Mouse (Mus musculus): ENCODE results near the gene Sult6b2.

Gene Sult6b2

GRCm38 (mm10) chr6:142809373-142810098, 5.2 kb upstream of the Sult6b2 start:
- DNase-seq = no peak

DNA sequence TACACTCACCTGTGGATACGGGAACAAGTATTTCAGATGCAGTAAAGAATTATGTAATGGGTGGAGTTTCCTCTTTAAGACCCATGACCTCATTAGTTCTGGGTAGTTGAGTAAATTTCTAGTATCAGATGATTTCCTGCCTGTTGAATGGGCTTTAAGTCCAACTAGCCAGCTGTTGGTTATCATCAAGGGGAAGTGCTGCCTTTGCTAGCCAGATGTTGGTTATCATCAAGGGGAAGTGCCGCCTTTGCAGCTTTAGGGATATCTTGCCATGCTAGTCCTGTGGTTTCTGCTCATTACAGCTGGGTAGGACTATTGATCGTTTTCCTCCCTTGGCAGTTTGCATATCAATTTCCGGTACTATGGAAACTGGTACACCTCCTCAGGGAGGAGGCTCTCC, 2.0 kb upstream of the Sult6b2 start:
- DNase-seq = no peak

DNA sequence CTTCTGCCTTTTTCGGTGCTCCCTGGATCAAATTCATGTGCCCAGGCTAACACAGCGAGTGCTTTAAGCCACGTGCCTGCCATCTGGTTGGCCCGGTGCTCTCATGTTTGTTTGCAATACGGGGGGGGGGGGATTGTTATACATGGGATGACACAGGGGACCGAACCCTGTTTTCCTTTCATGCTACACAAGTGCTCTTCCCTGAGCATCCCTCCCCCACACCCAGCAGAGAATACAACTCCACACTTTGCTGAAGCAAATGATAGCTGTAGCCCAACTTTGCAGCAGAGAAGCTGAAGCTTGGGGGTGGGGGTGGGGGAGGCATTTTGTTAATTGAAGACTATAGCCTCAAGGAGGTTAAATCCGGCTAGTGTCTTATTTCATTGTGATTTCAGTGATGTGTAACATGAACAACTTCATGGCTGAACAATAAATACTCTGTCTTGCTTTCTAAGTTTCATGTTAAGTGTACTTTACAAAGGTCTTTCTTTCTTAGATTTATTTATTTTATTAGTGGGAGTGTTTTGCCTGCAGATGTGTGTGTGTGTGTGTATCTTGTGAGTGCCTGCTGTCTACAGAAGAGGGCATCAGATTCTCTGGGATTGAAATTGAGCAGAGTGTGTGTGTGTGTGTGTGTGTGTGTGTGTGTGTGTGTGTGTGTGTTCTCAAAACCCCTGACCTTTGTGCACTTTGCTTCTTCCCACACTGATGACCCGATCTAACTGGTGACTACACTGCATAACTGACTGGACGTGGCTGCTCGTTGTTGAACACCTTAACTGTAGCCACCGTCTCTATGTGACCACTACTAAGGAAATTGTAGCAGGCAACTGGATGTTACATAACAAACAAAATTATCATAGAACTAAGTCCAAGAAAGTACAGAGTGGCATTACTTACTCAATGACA, 1.4 kb downstream of the Sult6b2 start:
- DNase-seq = peak; percentile 70

- no peak for DNase-seq
Observed at GRCm38 (mm10) chr6:142801687-142802086, 2.6 kb downstream of the Sult6b2 start.

DNA sequence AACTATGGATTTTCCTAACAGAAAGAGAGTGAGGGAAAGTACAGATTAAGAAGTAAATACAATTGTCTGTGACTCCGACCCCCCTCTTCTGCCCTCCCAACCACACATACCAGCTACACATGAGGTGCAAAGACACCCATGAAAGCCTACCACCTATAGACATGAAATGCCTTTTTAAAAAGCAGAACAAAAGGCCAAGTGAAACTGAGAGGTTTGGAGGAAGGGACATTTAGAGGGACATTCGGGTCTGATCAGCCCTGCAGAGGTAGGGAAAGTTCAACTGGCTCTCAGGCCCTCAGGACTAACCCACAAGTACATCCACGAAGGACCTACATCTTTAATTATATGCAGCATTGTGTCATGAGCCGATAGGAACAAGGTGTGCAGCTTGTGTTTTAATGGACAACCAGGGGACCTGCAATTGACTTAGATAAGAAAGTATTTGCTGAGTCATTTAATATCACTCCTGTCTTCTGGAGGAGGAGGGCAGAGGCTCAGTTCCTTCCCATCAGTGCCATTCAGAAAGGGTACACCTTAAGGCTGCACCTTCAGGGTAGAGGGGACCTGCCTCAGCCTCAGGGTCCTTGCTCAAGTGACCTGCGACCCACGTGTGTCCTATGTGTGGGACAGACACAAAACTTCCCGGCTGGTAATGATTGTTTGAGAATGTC, 4.5 kb downstream of the Sult6b2 start:
- DNase-seq = peak; percentile 35

DNA sequence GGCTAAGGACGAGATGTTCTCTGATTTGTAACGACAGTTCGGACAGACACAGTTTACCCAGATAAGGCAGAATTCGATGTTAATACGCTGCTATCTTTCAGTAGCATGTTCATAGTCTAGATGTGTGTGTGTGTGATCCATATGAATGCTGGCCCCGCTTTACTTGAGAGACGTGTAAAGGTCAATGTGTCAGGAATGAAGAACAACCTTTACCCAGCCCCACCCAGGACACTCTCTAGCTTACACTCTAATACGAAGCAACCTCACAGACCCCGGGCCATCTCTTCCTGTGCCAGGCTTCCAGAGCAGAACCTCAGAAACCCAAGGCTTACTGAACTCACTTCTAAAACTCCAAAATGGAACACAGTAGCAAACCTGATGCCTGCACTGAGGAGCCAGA, 5.5 kb downstream of the Sult6b2 start:
- peak; percentile 64 for DNase-seq

DNA sequence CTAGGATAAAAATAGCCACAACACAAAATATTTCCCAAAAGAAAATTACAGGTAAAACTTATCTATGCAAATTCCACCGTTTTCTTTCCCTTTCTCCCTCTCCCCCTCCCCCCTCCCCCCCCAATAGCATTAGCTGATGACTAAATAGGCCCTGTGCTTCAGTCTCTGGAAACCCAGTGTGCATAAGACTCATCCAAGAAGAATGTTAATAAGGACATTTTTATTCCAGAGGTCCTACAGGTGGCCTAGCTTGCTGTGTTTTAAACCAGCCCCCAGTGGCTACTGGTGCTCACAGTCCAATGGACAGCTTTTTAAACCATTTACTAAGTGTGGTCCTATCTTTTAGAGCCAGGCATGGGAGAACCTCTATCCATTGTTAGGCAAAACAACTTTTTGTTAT, 6.3 kb downstream of the Sult6b2 start:
- DNase-seq = peak; percentile 51

GRCm38 (mm10) chr6:142795655-142796441, 8.5 kb downstream of the Sult6b2 start:
- DNase-seq = peak; percentile 76

DNA sequence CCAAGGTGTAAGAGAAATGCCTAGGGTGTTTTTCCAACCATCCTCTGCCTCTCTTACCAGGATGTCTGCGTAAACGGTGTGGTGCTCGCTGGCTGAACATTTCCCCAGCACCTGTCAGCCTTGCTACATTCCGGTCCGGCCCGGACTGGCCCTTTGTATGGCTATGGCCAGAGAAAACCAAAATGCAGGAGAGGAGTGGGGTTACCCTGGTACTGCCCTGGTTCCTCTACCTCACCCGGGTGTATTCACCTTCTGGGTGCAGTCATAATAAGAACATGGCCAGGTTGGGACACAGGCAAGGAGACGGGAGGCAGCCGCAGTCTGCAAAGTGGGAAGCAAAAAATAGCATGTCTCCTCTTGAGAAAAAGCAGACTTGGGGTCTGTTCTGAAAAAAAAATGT, 9.2 kb downstream of the Sult6b2 start:
- peak; percentile 55 for DNase-seq

GRCm38 (mm10) chr6:142793468-142793867, 10.8 kb downstream of the Sult6b2 start:
- DNase-seq = peak; percentile 52

- peak; percentile 66 for DNase-seq
Observed at GRCm38 (mm10) chr6:142792241-142792968, 11.9 kb downstream of the Sult6b2 start.

- DNase-seq = no peak
Observed at GRCm38 (mm10) chr6:142789736-142790135, 14.6 kb downstream of the Sult6b2 start.

- DNase-seq = peak; percentile 72
Observed at GRCm38 (mm10) chr6:142788042-142788987, 16.0 kb downstream of the Sult6b2 start.

DNA sequence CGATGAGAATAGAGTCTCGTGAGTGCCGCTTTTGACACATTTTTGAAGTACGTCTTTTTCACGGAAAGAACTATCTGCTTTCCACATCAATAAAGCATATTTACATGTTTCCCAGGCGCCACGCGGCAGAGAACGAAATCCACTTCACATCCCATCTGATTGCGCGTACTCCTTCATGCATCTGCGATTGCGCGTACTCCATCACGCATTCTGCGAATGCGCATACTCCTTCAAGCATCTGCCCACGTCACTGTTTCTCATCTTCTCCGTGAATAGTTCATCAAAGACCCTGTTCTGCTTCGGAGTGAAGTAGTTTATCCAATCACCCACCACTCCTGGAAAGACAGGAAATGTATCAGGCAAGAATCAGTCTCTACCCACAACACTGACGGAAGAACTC, 18.2 kb downstream of the Sult6b2 start:
- no peak for DNase-seq

- DNase-seq = no peak
Observed at GRCm38 (mm10) chr6:142785343-142785742, 19.0 kb downstream of the Sult6b2 start.

- DNase-seq = no peak
Observed at GRCm38 (mm10) chr6:142781286-142781685, 23.0 kb downstream of the Sult6b2 start.

GRCm38 (mm10) chr6:142780574-142781033, 23.7 kb downstream of the Sult6b2 start:
- no peak for DNase-seq

GRCm38 (mm10) chr6:142779812-142780573, 24.3 kb downstream of the Sult6b2 start:
- no peak for DNase-seq

DNA sequence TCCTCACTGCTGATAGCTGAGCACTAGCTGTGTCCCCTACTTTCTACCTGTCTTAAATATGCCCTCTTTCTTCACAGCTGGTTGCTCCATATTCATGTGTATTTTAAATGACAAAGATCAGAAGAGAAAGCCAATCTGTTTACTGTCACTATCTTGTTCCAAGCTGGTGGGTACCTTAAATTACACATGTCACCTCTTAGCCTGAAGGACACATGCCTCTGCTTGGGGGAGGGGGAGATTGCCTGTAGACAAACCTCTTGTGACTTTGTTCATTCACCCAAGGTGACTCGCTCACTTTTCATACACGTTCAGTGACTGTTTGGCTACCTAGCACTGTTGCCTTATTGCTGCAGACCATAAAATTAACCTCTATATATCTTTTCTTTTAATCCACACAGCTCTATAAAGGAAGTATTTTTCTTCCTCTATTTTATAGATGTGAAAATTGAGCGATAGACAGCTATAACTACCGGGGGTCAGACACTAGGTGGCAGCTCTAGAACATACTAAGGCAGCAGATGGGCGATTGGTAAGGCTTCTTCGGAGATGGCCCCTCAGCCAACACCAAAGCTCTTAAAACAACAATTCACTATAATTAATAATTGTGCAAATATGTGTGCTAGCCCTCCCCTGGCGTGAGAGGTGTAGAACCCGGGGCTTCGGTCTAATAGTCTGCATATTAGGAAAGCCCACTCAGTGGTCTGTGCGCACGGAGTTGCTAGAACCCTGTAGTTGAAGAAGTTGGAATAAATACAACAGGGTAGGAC, 25.1 kb downstream of the Sult6b2 start:
- DNase-seq = no peak

Data from heart, adult 11 months (tissue).